Mouse (Mus musculus) CH12.LX (cell line): Measurements from ENCODE around the gene Birc3.

ENCODE experiments used
- POLR2A ChIP-seq: IDR thresholded peaks from 2 replicates; pipeline ENCODE4 v1.6.1; 2011; ENCODE audit warnings: low read depth, mild to moderate bottlenecking, improper control_type of control experiment, low read length
- SMC3 ChIP-seq: IDR thresholded peaks from 2 replicates; pipeline ENCODE4 v1.6.1; 2011; ENCODE audit warnings: low read depth, low read length, improper control_type of control experiment
- USF1 ChIP-seq: IDR thresholded peaks from 2 replicates; pipeline ENCODE4 v1.6.1; 2014; ENCODE audit warnings: low read depth, mild to moderate bottlenecking, inconsistent platforms, low read length, improper control_type of control experiment

- TF ChIP-seq POLR2A, result no peak
- no peak for TF ChIP-seq SMC3
- TF ChIP-seq USF1, result no peak
Observed at GRCm38 (mm10) chr9:7860976-7861375, 12.0 kb downstream of the Birc3 start.
